Mouse (Mus musculus): ENCODE data around the gene Kif1c.

The Kif1c gene

DNA sequence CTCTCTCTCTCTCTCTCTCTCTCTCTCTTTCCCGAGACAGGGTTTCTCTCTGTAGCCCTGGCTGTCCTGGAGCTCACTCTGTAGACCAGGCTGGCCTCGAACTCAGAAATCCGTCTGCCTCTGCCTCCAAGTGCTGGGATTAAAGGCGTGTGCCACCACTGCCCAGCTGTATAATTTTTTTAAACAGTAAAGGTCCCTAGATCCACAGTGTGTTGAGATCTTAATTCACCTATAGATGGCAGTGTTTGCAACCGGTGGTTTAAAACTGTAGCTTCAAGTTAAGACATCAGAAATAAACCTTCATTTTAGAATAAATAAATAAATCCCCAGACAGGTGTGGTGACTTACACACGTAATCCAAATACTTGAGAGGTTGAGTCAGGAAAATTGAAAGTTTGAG is 77.7 kb downstream of the Kif1c start:
- CTCF ChIA-PET = interaction anchor here (0.6 to 3.7 kb wide), 8 partner anchors 10 to 76 kb away, joined by 3 to 16 read pairs (median 4); no protein-coding TSS in a partner anchor

Data from spleen, embryonic (tissue).